Mouse (Mus musculus): ENCODE data around the gene Capn7.

The Capn7 gene

DNA sequence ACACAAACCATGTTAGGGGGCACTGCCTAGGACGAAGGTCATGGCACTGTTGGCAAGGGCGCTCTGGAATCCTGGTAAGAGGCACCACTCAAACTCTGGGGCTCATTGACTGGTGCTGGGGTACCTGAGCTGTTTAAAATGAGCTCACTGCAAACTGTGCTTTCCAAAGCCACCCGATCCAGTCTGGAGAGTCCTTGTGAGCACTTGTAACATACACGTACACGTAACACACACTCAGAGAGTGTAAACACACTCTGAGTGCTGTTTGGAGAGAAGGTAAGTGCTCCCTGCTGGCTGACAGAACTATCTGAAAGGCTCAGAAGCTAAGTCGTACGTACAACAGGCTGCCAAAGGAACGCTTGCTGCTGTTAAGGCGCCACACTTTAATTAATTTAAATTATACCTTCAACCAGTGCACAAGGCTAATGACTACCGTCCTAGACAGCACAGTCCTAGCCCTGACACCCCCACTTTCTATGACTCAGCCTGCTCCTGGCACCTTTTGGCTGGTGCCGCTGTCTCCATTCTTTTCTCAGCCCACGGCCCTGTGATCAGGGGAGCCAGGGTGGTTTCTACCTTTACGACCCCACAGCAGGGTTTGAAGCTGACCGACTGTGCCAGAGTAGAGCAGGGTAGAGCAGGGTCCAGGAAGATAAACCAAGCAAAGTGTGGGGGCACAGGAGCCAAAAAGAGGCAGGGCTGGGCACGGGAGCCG is 80.6 kb downstream of the Capn7 start:
- DNase-seq, result no peak

DNA sequence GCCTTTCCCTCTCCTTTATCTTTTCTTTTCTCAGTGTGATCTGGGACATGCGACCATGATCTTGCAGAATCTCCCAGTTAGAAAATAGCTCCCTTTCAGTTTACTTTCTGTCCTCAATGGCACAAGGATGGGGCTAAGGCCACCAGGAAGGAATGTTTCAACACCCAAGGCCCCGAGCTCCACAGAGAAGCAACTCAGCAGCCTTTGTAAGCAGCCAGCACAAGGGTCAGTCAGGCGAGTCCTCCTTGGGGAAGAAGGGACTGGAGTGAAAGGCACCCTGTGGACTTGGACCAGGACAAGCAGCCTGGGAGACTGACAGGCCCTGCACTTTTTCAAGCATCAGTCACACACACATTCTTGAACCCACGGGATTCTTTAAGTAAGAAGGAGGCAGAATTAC is 82.8 kb downstream of the Capn7 start:
- DNase-seq, result no peak

DNA sequence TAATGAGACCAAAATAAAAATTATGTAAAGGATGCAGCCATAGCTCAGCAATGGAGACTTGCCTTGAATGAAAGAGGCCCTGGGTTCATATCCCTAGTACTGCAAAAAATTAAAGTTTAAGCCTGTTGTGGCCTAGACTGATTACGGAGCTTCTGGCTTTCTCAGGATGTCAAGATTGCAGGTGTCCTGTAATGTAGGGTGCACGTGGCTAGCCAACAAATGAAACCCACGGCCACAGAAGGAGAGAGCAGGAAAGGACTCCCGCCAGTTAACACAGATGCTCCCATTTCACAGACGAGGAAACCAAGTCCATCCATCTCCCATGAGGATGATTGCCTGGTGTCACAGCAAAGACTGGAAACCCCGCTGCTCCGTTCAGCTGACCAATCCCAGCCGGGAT is 83.7 kb downstream of the Capn7 start:
- DNase-seq, result no peak

DNA sequence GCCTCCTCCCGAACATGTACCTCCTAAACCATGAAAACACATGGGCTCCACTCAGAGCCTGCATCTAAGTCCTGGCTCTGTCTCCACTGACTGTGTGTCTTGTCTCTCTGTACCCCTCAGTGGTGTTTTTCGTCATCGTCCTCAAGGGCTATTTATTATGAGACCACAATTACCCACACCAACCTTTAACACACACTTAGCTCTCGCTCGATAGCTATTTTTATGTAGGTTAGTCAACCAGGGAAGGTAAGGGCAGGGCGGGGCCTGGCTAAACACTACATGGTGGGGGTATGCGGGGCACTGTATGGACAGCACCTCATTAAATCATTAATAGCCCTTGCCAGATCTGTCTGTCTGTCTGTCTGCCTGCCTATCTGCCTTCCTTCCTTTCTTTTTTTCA is 84.1 kb downstream of the Capn7 start:
- DNase-seq, result no peak

DNA sequence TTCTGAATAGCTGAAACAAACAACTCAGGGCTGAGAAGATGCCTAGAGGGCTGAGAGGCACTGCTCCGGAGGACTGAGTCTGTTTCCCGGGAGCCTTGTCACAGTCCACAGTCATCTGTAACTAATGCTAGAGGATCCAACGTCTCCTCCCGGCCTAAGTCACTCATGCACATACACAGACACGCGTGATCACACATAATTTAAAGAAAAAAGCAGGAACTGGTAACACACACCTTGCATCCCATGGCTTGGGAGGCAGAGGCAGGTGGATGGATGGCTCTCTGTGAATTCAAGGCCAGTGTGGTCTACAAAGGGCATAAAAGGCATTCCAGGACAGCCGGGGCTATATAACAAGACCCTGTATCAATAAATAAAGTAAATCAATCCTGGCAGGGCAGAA is 84.5 kb downstream of the Capn7 start:
- DNase-seq, result no peak
